Mouse (Mus musculus) limb, embryonic 15.5 days (tissue): ENCODE measurements around the gene Plcd1. TPM values are rescaled to one million over a fixed set of nuclear protein-coding genes. Genes with fewer than 3 reads are reported as not detected.

Source experiments
- ATAC-seq: fragments of 200-750 bp; cut with Nextera tagmentation; 2 replicates; pipeline ENCODE4 v1.8.0; 2017; ENCODE audit warnings: low read depth, moderate TSS enrichment; ENCODE audit not compliant: insufficient number of reproducible peaks, low FRiP score, low TSS enrichment
- H3K27ac ChIP-seq: fragments of 300-500 bp; sonication (generic); 2 replicates; pipeline ENCODE4 v1.5.1; 2015; ENCODE audit warnings: moderate library complexity, mild to moderate bottlenecking, inconsistent platforms
- H3K27me3 ChIP-seq: fragments of 300-500 bp; sonication (generic); 2 replicates; pipeline ENCODE4 v1.6.1; 2015; ENCODE audit warnings: inconsistent platforms
- H3K36me3 ChIP-seq: fragments of 300-500 bp; sonication (generic); 2 replicates; pipeline ENCODE4 v1.6.1; 2015; ENCODE audit warnings: inconsistent platforms
- H3K4me1 ChIP-seq: fragments of 300-500 bp; sonication (generic); 2 replicates; pipeline ENCODE4 v1.6.1; 2015; ENCODE audit warnings: inconsistent platforms
- H3K4me2 ChIP-seq: fragments of 300-500 bp; sonication (generic); 2 replicates; pipeline ENCODE4 v1.6.1; 2015; ENCODE audit warnings: mild to moderate bottlenecking, inconsistent platforms
- H3K4me3 ChIP-seq: fragments of 300-500 bp; sonication (generic); 2 replicates; pipeline ENCODE4 v1.5.1; 2015; ENCODE audit warnings: mild to moderate bottlenecking, inconsistent platforms
- H3K9ac ChIP-seq: fragments of 300-500 bp; sonication (generic); 2 replicates; pipeline ENCODE4 v1.6.1; 2015; ENCODE audit warnings: inconsistent platforms
- H3K9me3 ChIP-seq: fragments of 300-500 bp; sonication (generic); 2 replicates; pipeline ENCODE4 v1.6.1; 2016; ENCODE audit warnings: inconsistent platforms
- WGBS: fragments of 180-500 bp; shearing (Covaris S2); methylation state at CpG from one replicate; pipeline ENCODE4 v1.1.7; 2015; 5-methylcytosine and 5-hydroxymethylcytosine counted together
- polyA plus RNA-seq: library from polyadenylated mRNA; unstranded; fragments of >200 nt; fragmentation: Nextera tagmentation; extraction: Ambion mirVana; gene quantifications from 2 replicates; pipeline ENCODE4 v1.2.1, GENCODE M21; 2015

Gene Plcd1
- 55.5 and 57.7 TPM in 2 replicates for polyA plus RNA-seq

DNA sequence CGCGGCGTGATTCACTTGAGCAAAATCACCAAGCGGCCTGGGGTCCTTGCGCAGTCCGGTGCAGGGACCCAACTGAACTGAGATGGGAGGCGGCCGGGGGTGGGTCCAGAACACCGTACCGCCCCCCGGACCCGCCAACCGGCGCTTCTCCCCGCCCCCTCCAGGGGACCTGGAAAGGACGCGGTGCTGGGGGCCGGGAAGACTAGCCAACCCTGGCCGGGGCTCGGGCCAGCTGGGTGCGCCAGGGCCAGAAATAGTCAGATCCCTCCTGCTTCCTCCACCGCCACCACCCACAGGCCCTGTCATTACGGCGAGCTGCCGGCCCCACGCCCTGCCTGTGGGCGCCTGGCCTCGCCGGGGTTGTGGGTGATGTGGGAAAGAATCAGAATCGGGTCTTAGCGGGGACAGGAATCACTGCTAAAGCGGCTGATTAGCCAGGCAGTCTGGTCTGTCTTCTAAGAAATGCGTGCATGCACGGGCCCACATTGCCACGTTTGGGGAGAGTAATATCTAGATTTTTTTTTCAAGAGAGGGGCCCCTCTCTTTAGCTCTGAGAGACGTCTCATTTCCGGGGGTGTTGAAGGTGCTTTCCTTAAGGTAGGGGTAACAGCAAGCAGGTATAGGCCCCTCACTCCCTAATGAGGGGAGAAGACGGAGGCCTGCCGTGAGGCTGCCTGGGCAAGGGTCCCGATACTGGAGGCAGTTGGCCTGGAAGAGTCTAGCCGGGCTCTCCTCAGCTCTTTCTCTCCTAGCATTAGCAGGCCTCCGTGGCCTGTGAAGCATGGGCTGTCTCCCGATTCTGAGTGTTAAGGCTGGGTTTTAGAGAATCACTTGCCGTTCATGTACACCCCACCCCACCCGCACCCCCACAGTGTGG, at the start of gene Plcd1:
Gene Plcd1 (minus strand): TSS at position 84 of the 877 bp plus-strand sequence.
- H3K4me2 ChIP-seq, result peak within 1 kb of the TSS; percentile 77
- H3K27ac ChIP-seq, result peak within 1 kb of the TSS; percentile 92
- peak; percentile 85 for ATAC-seq
- no peaks in the 10 kb centered on the region for H3K27me3 ChIP-seq
- no peaks in the 10 kb centered on the region for H3K36me3 ChIP-seq
- peaks cover 50% of the 10 kb centered on the region for H3K4me1 ChIP-seq
- 8% methylated on average over 45 of the region's 45 CpGs for WGBS
- no peaks in the 10 kb centered on the region for H3K9me3 ChIP-seq
- peak within 1 kb of the TSS; percentile 47 for H3K9ac ChIP-seq
- peak within 1 kb of the TSS; percentile 67 for H3K4me3 ChIP-seq

DNA sequence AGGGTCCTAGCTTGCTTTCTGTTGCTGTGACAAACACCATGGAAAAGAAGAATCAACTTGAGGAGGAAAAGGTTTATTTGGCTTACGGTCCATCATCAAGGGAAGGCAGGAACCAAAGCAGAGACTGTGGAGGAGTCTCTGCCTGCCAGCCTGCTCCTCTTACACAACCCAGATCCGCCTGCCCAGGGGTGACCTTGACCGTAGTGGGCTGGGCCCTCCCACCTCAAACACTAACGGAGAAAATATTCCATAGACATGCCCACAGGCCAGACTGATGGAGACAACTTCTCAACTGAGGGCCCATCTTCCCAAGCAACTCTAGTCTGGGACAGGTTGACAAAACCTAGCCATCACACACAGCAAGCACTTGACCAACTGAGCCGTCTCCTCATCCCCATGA, 48.8 kb upstream of the Plcd1 start:
- Histone ChIP-seq H3K9me3 (no peaks in the 10 kb centered on the region), H3K4me2 (no peak overlapping the region), H3K9ac (no peak overlapping the region), H3K27me3 (no peaks in the 10 kb centered on the region), H3K4me1 (no peaks in the 10 kb centered on the region), H3K36me3 (no peaks in the 10 kb centered on the region), H3K4me3 (no peak overlapping the region), H3K27ac (no peak overlapping the region)
- 86% methylated on average over 5 of the region's 5 CpGs for WGBS
- ATAC-seq, result no peak

DNA sequence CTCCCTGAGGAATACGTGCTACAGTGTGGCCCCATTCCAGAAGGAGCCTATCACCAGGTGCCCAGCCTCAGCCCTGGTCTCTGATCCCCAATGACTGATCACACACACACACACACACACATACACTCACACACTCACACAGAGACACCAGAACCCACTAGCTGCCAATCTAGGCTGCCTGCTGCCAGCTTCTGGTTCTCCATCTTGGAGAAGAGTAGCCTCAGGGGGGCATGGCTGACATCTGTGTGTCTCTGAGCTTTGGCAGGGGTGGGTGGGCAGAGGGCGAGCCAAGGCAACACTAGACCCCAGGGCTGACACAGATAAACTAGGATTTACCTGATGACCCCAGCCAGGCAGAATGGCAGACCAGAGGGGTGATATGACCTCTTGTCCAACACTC, 45.5 kb upstream of the Plcd1 start:
- H3K4me2 ChIP-seq, result no peak overlapping the region
- H3K27ac ChIP-seq, result no peak overlapping the region
- no peaks in the 10 kb centered on the region for H3K27me3 ChIP-seq
- H3K4me3 ChIP-seq, result no peak overlapping the region
- H3K9me3 ChIP-seq, result no peaks in the 10 kb centered on the region
- 65% methylated on average over 2 of the region's 2 CpGs for WGBS
- no peaks in the 10 kb centered on the region for H3K36me3 ChIP-seq
- no peak overlapping the region for H3K9ac ChIP-seq
- no peaks in the 10 kb centered on the region for H3K4me1 ChIP-seq
- ATAC-seq, result no peak

GRCm38 (mm10) chr9:119130692-119131091, 37.4 kb upstream of the Plcd1 start:
- ATAC-seq, result no peak
- H3K9me3 ChIP-seq, result no peaks in the 10 kb centered on the region
- no peaks in the 10 kb centered on the region for H3K4me1 ChIP-seq
- no peak overlapping the region for H3K4me2 ChIP-seq
- H3K36me3 ChIP-seq, result no peaks in the 10 kb centered on the region
- WGBS, result 43% methylated on average over 5 of the region's 5 CpGs
- no peaks in the 10 kb centered on the region for H3K27me3 ChIP-seq
- no peak overlapping the region for H3K9ac ChIP-seq
- no peak overlapping the region for H3K27ac ChIP-seq
- H3K4me3 ChIP-seq, result no peak overlapping the region

DNA sequence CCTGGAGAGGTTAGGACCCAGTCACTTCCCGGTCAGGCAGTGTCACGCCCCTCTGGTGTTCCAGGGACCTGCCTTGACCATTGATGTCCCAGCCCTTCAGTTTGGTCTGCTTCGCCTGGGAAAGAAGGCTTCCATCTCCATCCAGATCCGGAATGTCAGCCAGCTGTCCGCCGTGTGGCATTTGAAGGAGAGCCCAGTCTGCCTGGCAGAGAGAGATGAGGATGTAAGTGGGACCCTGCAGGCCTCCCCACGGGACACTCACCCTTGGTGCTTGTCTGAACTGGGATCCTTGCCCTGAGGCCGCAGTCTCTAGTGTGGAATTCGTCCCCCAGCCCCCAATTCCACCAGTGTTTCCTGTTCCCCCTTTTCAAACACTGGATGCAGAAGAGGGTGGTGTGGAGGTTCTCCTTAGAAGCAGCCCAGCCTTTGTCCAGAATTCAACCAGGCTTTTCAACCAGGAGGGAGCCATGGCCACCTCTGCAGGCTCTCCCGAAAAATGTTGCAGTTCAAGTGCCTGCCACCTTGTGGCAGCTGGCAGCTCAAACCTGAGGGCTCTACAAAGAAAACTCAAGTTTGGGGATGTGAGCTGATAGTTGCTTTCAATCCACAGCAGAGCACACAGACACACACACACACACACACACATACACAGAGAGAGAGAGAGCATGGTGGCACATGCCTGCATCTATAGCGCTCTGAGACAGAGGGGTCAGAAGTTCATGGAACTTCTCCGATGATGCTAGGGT, 35.3 kb upstream of the Plcd1 start:
- Histone ChIP-seq H3K4me2 (no peak overlapping the region), H3K9me3 (no peaks in the 10 kb centered on the region), H3K27me3 (no peaks in the 10 kb centered on the region), H3K4me1 (no peaks in the 10 kb centered on the region), H3K4me3 (no peak overlapping the region), H3K9ac (no peak overlapping the region), H3K36me3 (no peaks in the 10 kb centered on the region), H3K27ac (no peak overlapping the region)
- ATAC-seq, result no peak
- 79% methylated on average over 12 of the region's 12 CpGs for WGBS

- H3K9ac ChIP-seq, result no peak overlapping the region
- 0 out of 2 replicates have a peak, but pooled peaks cover 3% of the 10 kb centered on the region for H3K4me1 ChIP-seq
- no peaks in the 10 kb centered on the region for H3K36me3 ChIP-seq
- WGBS, result 75% methylated on average over 18 of the region's 18 CpGs
- no peak for ATAC-seq
- H3K4me2 ChIP-seq, result no peak overlapping the region
- H3K9me3 ChIP-seq, result no peaks in the 10 kb centered on the region
- H3K27ac ChIP-seq, result no peak overlapping the region
- no peak overlapping the region for H3K4me3 ChIP-seq
- no peaks in the 10 kb centered on the region for H3K27me3 ChIP-seq
Observed at GRCm38 (mm10) chr9:119122596-119123369, 29.5 kb upstream of the Plcd1 start.

GRCm38 (mm10) chr9:119120168-119120560, 26.9 kb upstream of the Plcd1 start:
- 42% methylated on average over 3 of the region's 3 CpGs for WGBS

DNA sequence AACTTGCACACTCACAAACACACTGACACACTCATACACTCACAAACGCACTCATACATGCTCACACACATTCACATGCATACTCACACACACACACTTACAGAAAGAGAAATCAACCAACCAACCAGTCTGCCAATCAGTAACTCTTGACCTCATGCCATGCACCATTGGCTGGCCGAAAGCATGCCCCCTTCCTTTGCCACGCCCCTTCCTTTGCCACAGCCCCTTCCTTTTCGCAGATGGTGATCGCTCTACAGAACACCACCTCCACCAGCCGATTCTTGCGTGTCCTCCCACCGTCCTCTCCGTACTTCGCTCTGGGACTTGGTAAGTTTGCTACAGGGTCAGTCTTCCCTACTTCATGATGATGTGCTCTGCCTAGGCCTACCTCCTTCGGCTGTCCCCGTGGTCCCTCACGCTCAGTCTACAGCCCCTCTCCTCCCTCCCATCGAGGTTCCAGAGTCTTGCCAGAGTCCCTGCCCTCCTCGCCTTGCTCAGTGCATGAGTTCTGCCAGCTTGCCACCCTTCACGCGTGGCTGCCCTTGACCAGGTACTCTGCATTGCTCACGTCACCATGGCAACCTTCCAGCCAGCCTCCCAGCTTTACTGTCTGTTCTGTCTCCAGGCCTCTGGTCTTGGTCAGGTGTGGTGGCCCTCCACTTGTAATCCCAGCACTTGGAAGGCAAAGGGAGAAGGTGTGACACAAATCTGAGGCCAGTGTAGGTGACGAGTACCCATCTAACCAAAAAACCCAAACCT, 26.3 kb upstream of the Plcd1 start:
- WGBS, result 90% methylated on average over 19 of the region's 19 CpGs
- H3K4me1 ChIP-seq, result 0 out of 2 replicates have a peak, but pooled peaks cover 3% of the 10 kb centered on the region
- H3K9ac ChIP-seq, result no peak overlapping the region
- no peak overlapping the region for H3K27ac ChIP-seq
- no peaks in the 10 kb centered on the region for H3K36me3 ChIP-seq
- H3K4me2 ChIP-seq, result no peak overlapping the region
- no peak overlapping the region for H3K4me3 ChIP-seq
- ATAC-seq, result no peak
- H3K27me3 ChIP-seq, result no peaks in the 10 kb centered on the region
- H3K9me3 ChIP-seq, result no peaks in the 10 kb centered on the region

More at GRCm38 (mm10) chr9:119120168-119120560, 26.9 kb upstream of the Plcd1 start:
- Histone ChIP-seq H3K27me3 (no peaks in the 10 kb centered on the region), H3K4me1 (0 out of 2 replicates have a peak, but pooled peaks cover 3% of the 10 kb centered on the region), H3K27ac (no peak overlapping the region), H3K36me3 (no peaks in the 10 kb centered on the region), H3K9ac (no peak overlapping the region), H3K4me2 (no peak overlapping the region), H3K9me3 (no peaks in the 10 kb centered on the region), H3K4me3 (no peak overlapping the region)
- no peak for ATAC-seq

DNA sequence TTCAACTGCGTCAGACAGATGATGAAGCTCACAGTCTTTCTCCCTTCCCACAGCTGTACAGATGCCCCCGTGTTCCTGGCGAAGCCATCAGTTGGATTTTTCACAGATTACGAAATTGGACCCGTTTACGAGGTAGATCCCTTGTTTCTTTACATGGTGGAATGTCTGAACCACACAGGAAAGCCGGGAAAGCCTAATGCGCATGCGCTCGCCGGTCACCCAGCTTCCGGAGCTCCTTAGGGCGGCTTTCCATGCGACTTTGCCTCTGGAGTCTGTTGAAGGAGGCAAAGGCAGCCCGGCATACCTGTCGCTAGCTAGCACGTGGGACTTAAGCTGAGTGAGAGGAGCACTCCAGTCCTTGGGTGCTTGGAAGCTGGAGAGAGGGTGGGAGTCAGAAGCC, 21.6 kb upstream of the Plcd1 start:
- Histone ChIP-seq H3K9me3 (no peaks in the 10 kb centered on the region), H3K4me1 (peaks cover 5% of the 10 kb centered on the region; the same call in 1 of the 2 replicates), H3K36me3 (no peaks in the 10 kb centered on the region), H3K9ac (no peak overlapping the region), H3K4me3 (no peak overlapping the region), H3K4me2 (no peak overlapping the region), H3K27me3 (no peaks in the 10 kb centered on the region), H3K27ac (no peak overlapping the region)
- 72% methylated on average over 17 of the region's 17 CpGs for WGBS
- no peak for ATAC-seq

DNA sequence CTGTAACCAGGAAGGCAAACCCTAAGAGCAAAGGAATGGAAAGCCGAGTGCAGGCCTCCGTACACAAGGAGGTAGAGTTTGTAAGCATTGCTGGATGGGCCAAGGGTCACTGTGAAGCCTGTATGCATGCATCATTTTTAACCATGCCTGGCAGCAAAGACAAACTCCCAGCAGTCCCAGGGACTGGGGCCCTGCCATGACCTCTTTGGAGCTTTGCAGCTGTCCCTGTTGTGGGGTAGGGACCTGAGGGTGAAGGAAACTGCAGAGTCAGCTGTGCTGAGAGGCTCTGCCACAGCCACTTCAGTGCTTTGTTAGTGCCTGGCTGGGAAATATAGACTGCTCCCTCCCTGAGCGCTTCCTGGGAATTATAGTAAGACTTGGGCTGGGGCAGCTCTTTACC, 17.3 kb upstream of the Plcd1 start:
- peaks cover 14% of the 10 kb centered on the region; the same call in 1 of the 2 replicates for H3K4me1 ChIP-seq
- no peak overlapping the region for H3K4me3 ChIP-seq
- H3K27me3 ChIP-seq, result no peaks in the 10 kb centered on the region
- H3K4me2 ChIP-seq, result no peak overlapping the region
- H3K9me3 ChIP-seq, result no peaks in the 10 kb centered on the region
- no peak overlapping the region for H3K27ac ChIP-seq
- no peaks in the 10 kb centered on the region for H3K36me3 ChIP-seq
- ATAC-seq, result no peak
- H3K9ac ChIP-seq, result no peak overlapping the region
- 55% methylated on average over 3 of the region's 3 CpGs for WGBS
